20 mouse cellular contexts compared by ENCODE assay signal in genomic region chr1:39618524-39618923, GRCm38 (mm10). TPM values are rescaled to one million over a fixed set of nuclear protein-coding genes. Genes with fewer than 3 reads are reported as not detected.
DNase-seq lines count a peak whose midpoint lies in the region; ATAC-seq and TF ChIP-seq lines count a peak whose summit lies in the region.
"Had no signal": no experiment of that assay in that cellular context is flagged by ENCODE, and none has a peak within 500 bp of the region (broad histone marks: within the 10 kb centered on the region; RNA-seq: fewer than 3 reads in every experiment).

No protein-coding gene starts in this region.

- no peak overlapping the region for H3K9ac ChIP-seq in midbrain, embryonic 14.5 days (replicated peaks; ENCODE audit: low read length)
- no peak overlapping the region for H3K9ac ChIP-seq in intestine, embryonic 15.5 days
- no peak overlapping the region for H3K9ac ChIP-seq in neural tube, embryonic 14.5 days (replicated peaks; ENCODE audit: low read depth, low read length)
- no peak overlapping the region for H3K9ac ChIP-seq in lung, postnatal 0 days (replicated peaks; ENCODE audit: low read depth)
- H3K9ac ChIP-seq: forebrain, postnatal 0 days; hindbrain, embryonic 12.5 days; midbrain, embryonic 13.5 days had no signal

- H3K27ac ChIP-seq in midbrain, embryonic 14.5 days (replicated peaks; ENCODE audit: low read depth, low read length) = no peak overlapping the region
- H3K27ac ChIP-seq in midbrain, embryonic 10.5 days (replicated peaks) = no peak overlapping the region
- H3K27ac ChIP-seq in intestine, embryonic 15.5 days = no peak overlapping the region
- no peak overlapping the region for H3K27ac ChIP-seq in neural tube, embryonic 14.5 days (ENCODE audit: low read depth, low read length)
- H3K27ac ChIP-seq in lung, postnatal 0 days (ENCODE audit: low read length) = no peak overlapping the region
- H3K27ac ChIP-seq: hindbrain, embryonic 12.5 days; macrophage; midbrain, embryonic 13.5 days had no signal

- no peak for TF ChIP-seq EP300 in lung, postnatal 0 days (IDR thresholded peaks at IDR 0.05)

- no peaks in the 10 kb centered on the region for H3K9me3 ChIP-seq in midbrain, embryonic 14.5 days (ENCODE audit: control insufficient read depth, low read length)
- H3K9me3 ChIP-seq in midbrain, embryonic 10.5 days (replicated peaks) = no peaks in the 10 kb centered on the region
- H3K9me3 ChIP-seq in intestine, embryonic 15.5 days = no peaks in the 10 kb centered on the region
- no peaks in the 10 kb centered on the region for H3K9me3 ChIP-seq in neural tube, embryonic 14.5 days (ENCODE audit: control insufficient read depth, low read length)
- H3K9me3 ChIP-seq in lung, postnatal 0 days (ENCODE audit: low read length) = no peaks in the 10 kb centered on the region
- H3K9me3 ChIP-seq: midbrain, embryonic 13.5 days had no signal

- no peak overlapping the region for H3K4me2 ChIP-seq in midbrain, embryonic 14.5 days (ENCODE audit: low read length)
- H3K4me2 ChIP-seq in intestine, embryonic 15.5 days (replicated peaks) = peak overlapping the region; percentile 15; the same call in 1 of the 2 replicates
- H3K4me2 ChIP-seq in neural tube, embryonic 14.5 days (ENCODE audit: low read depth, low read length) = no peak overlapping the region
- no peak overlapping the region for H3K4me2 ChIP-seq in lung, postnatal 0 days (replicated peaks; ENCODE audit: low read depth, low read length)
- H3K4me2 ChIP-seq: hindbrain, embryonic 12.5 days; midbrain, embryonic 13.5 days had no signal

- H3K4me3 ChIP-seq in midbrain, embryonic 14.5 days (replicated peaks; ENCODE audit: low read depth, low read length) = no peak overlapping the region
- no peak overlapping the region for H3K4me3 ChIP-seq in midbrain, embryonic 10.5 days
- H3K4me3 ChIP-seq in intestine, embryonic 15.5 days (replicated peaks) = no peak overlapping the region
- no peak overlapping the region for H3K4me3 ChIP-seq in neural tube, embryonic 14.5 days (ENCODE audit: low read depth, low read length)
- H3K4me3 ChIP-seq in lung, postnatal 0 days (ENCODE audit: low read depth, low read length) = no peak overlapping the region
- H3K4me3 ChIP-seq: hindbrain, embryonic 12.5 days; midbrain, embryonic 13.5 days had no signal

- no peak for TF ChIP-seq CTCF in lung, postnatal 0 days (IDR thresholded peaks at IDR 0.05)

- 30% methylated on average over 8 of the region's 8 CpGs for WGBS in midbrain, embryonic 14.5 days
- WGBS in midbrain, embryonic 10.5 days = 58% methylated on average over 8 of the region's 8 CpGs
- WGBS in intestine, embryonic 15.5 days = 21% methylated on average over 8 of the region's 8 CpGs
- WGBS in neural tube, embryonic 14.5 days = 12% methylated on average over 8 of the region's 8 CpGs
- WGBS in lung, postnatal 0 days = 46% methylated on average over 8 of the region's 8 CpGs

- no peak for ATAC-seq in midbrain, embryonic 14.5 days (ENCODE audit: low FRiP score, low TSS enrichment)
- ATAC-seq in intestine, embryonic 15.5 days = peak; percentile 71
- ATAC-seq in neural tube, embryonic 14.5 days (ENCODE audit: low read depth) = peak; percentile 76
- no peak for ATAC-seq in inflammation-experienced regulatory T-cells, adult 6 months
- ATAC-seq in lung, postnatal 0 days = no peak
- ATAC-seq: forebrain, postnatal 0 days; midbrain, embryonic 13.5 days had no signal

- no peaks in the 10 kb centered on the region for H3K36me3 ChIP-seq in midbrain, embryonic 14.5 days (ENCODE audit: control insufficient read depth, insufficient read depth, low read length)
- H3K36me3 ChIP-seq in midbrain, embryonic 10.5 days = no peaks in the 10 kb centered on the region
- no peaks in the 10 kb centered on the region for H3K36me3 ChIP-seq in intestine, embryonic 15.5 days
- no peaks in the 10 kb centered on the region for H3K36me3 ChIP-seq in neural tube, embryonic 14.5 days (ENCODE audit: control insufficient read depth, insufficient read depth, low read length)
- no peaks in the 10 kb centered on the region for H3K36me3 ChIP-seq in lung, postnatal 0 days (ENCODE audit: insufficient read depth, low read length)
- H3K36me3 ChIP-seq: hindbrain, embryonic 12.5 days had no signal

- H3K27me3 ChIP-seq in midbrain, embryonic 14.5 days (ENCODE audit: control insufficient read depth, insufficient read depth, low read length) = no peaks in the 10 kb centered on the region
- H3K27me3 ChIP-seq in midbrain, embryonic 10.5 days (ENCODE audit: low read depth, poor library complexity, severe bottlenecking) = no peaks in the 10 kb centered on the region
- no peaks in the 10 kb centered on the region for H3K27me3 ChIP-seq in intestine, embryonic 15.5 days (replicated peaks)
- no peaks in the 10 kb centered on the region for H3K27me3 ChIP-seq in neural tube, embryonic 14.5 days (ENCODE audit: control insufficient read depth, insufficient read depth, low read length)
- H3K27me3 ChIP-seq in lung, postnatal 0 days (replicated peaks; ENCODE audit: insufficient read depth, low read length) = no peaks in the 10 kb centered on the region
- H3K27me3 ChIP-seq: midbrain, embryonic 13.5 days had no signal

- H3K4me1 ChIP-seq in midbrain, embryonic 14.5 days (ENCODE audit: control insufficient read depth, insufficient read depth, low read length) = peaks cover 4% of the 10 kb centered on the region; the same call in 1 of the 2 replicates
- H3K4me1 ChIP-seq in midbrain, embryonic 10.5 days = 0 out of 2 replicates have a peak, but pooled peaks cover 5% of the 10 kb centered on the region
- peaks cover 5% of the 10 kb centered on the region; the same call in 1 of the 2 replicates for H3K4me1 ChIP-seq in intestine, embryonic 15.5 days (replicated peaks)
- peaks cover 6% of the 10 kb centered on the region; the same call in 1 of the 2 replicates for H3K4me1 ChIP-seq in neural tube, embryonic 14.5 days (ENCODE audit: control insufficient read depth, insufficient read depth, low read length)
- no peaks in the 10 kb centered on the region for H3K4me1 ChIP-seq in lung, postnatal 0 days (ENCODE audit: insufficient read depth, low read depth, low read length)

- peak; percentile 35 for DNase-seq in embryo, embryonic 11 days
- DNase-seq in embryo, embryonic 9.5 days (ENCODE audit: extremely low spot score) = no peak
- peak; percentile 20 for DNase-seq in midbrain, embryonic 14.5 days
- DNase-seq in midbrain, embryonic 10.5 days (ENCODE audit: low spot score) = no peak
- DNase-seq in lung, postnatal 0 days (ENCODE audit: low spot score) = no peak
- DNase-seq: B cell, adult 2 months; cerebellum, adult 11-12 months; cerebellum, postnatal 36 days; forebrain, postnatal 0 days; heart, postnatal 10 days; kidney, adult 18-20 months; lung, adult 2 months; right cerebral cortex, postnatal 25 days had no signal

RNA-seq across cellular contexts. Expression of gene Creg2, which starts 32.8 kb away (rescaled TPM):
- 4.2 and 5.8 TPM in 2 replicates for polyA plus RNA-seq in midbrain, embryonic 14.5 days (2014; fragmentation: Nextera tagmentation; extraction: Ambion mirVana)
- polyA plus RNA-seq in midbrain, embryonic 10.5 days (2016; fragmentation: Nextera tagmentation; extraction: Ambion mirVana) = 0.57 and 0.76 TPM in 2 replicates
- polyA plus RNA-seq in intestine, embryonic 15.5 days (2015; fragmentation: Nextera tagmentation; extraction: Ambion mirVana) = 0.37 and 0.39 TPM in 2 replicates
- 8.2 and 10.6 TPM in 2 replicates for polyA plus RNA-seq in neural tube, embryonic 14.5 days (2014; fragmentation: Nextera tagmentation; extraction: Ambion mirVana)
- under 1 TPM in 1 of 3 experiments, not detected in 2; 0.09 TPM for polyA plus RNA-seq in inflammation-experienced regulatory T-cells, adult 6 months (2017; shearing (Covaris generic))
- 0.10 and 0.11 TPM in 2 replicates for polyA plus RNA-seq in lung, postnatal 0 days (2015; fragmentation: Nextera tagmentation; extraction: Ambion mirVana)
- polyA plus RNA-seq: liver, adult 2 months had no signal

RNA-seq across cellular contexts. Expression of gene Rnf149, which starts 41.3 kb away (rescaled TPM):
- 21.5 and 25.7 TPM in 2 replicates for polyA plus RNA-seq in midbrain, embryonic 14.5 days (2014; fragmentation: Nextera tagmentation; extraction: Ambion mirVana)
- 21.6 and 24.3 TPM in 2 replicates for polyA plus RNA-seq in midbrain, embryonic 10.5 days (2016; fragmentation: Nextera tagmentation; extraction: Ambion mirVana)
- 35.3 and 36.6 TPM in 2 replicates for polyA plus RNA-seq in intestine, embryonic 15.5 days (2015; fragmentation: Nextera tagmentation; extraction: Ambion mirVana)
- polyA plus RNA-seq in neural tube, embryonic 14.5 days (2014; fragmentation: Nextera tagmentation; extraction: Ambion mirVana) = 30.3 and 33.9 TPM in 2 replicates
- 10 to 100 TPM; 11.9 to 37.0 (median 29.9) TPM for polyA plus RNA-seq in inflammation-experienced regulatory T-cells, adult 6 months (2017; shearing (Covaris generic))
- 25.1 and 31.0 TPM in 2 replicates for polyA plus RNA-seq in lung, postnatal 0 days (2015; fragmentation: Nextera tagmentation; extraction: Ambion mirVana)

Comparison
In these comparisons a context has a peak if more than half of its experiments do, and no peak if none do; other contexts are left out.
1. DNase-seq: peak in embryo, embryonic 11 days (single experiment) and midbrain, embryonic 14.5 days (single experiment); none in embryo, embryonic 9.5 days (single experiment), midbrain, embryonic 10.5 days (single experiment) and lung, postnatal 0 days (single experiment).
2. ATAC-seq: peak in intestine, embryonic 15.5 days (single experiment) and neural tube, embryonic 14.5 days (single experiment); none in midbrain, embryonic 14.5 days (single experiment), inflammation-experienced regulatory T-cells, adult 6 months (single experiment) and lung, postnatal 0 days (single experiment).